ENCODE assay signal across 20 mouse cellular contexts in the genomic region with DNA sequence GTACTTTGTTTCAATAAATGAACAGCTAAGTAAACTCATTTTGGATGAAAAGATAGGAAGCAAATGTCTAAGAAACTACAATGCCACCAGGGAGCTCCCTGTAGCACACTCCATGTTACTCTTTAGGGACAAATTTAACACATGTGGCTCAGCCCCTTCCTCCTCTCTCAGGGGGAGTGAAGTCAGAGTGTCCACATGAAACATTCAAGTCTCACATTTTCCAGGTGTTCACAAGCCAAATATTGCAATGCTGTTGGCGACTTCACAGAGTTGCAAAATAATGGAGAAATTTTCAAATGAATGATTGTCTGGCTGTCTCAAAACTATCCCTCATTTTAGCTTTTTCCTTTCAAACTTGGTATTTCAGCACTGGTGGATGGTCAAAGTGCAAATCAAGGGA.
DNase-seq lines count a peak whose midpoint lies in the region; ATAC-seq lines count a peak whose summit lies in the region.
"Had no signal": no experiment of that assay in that cellular context is flagged by ENCODE, and none has a peak within 500 bp of the region (broad histone marks: within the 10 kb centered on the region; RNA-seq: fewer than 3 reads in every experiment).

No protein-coding gene starts in this region.

- no peak overlapping the region for H3K4me3 ChIP-seq in embryonic facial prominence, embryonic 14.5 days (ENCODE audit: low read depth, low read length)
- H3K4me3 ChIP-seq in embryonic facial prominence, embryonic 10.5 days: no peak overlapping the region
- no peak overlapping the region for H3K4me3 ChIP-seq in midbrain, embryonic 16.5 days (ENCODE audit: low read depth, low read length)
- H3K4me3 ChIP-seq: embryonic facial prominence, embryonic 15.5 days; erythroblast, embryonic 14.5 days; forebrain, embryonic 10.5 days; hindbrain, embryonic 12.5 days had no signal

- H3K4me2 ChIP-seq in embryonic facial prominence, embryonic 14.5 days (ENCODE audit: low read depth, low read length): no peak overlapping the region
- H3K4me2 ChIP-seq in midbrain, embryonic 16.5 days (ENCODE audit: low read length): no peak overlapping the region
- H3K4me2 ChIP-seq: embryonic facial prominence, embryonic 15.5 days; hindbrain, embryonic 12.5 days had no signal

- H3K9me3 ChIP-seq in embryonic facial prominence, embryonic 14.5 days (ENCODE audit: control insufficient read depth, low read length): no peaks in the 10 kb centered on the region
- no peaks in the 10 kb centered on the region for H3K9me3 ChIP-seq in embryonic facial prominence, embryonic 10.5 days
- H3K9me3 ChIP-seq in midbrain, embryonic 16.5 days (replicated peaks; ENCODE audit: control insufficient read depth, low read length, poor library complexity, severe bottlenecking): no peaks in the 10 kb centered on the region
- H3K9me3 ChIP-seq: embryonic facial prominence, embryonic 15.5 days; forebrain, embryonic 10.5 days; hindbrain, embryonic 12.5 days had no signal

- DNase-seq in embryonic facial prominence, embryonic 14.5 days (ENCODE audit: low spot score): peak; percentile 22
- no peak for DNase-seq in embryonic facial prominence, embryonic 10.5 days (ENCODE audit: low spot score)
- peak; percentile 37 to 46 for DNase-seq in heart, adult 18-20 months
- DNase-seq in heart, postnatal 4 days: no peak
- DNase-seq in NIH3T3 (ENCODE audit: low read depth) (peak; percentile 46), adipocyte (ENCODE audit: low spot score) (peak; percentile 44)
- DNase-seq: cerebellum, adult 18-20 months; cerebellum, adult 9-11 months; cerebellum, postnatal 36 days; gastrocnemius, postnatal 14 days; kidney, adult 11 months; kidney, adult 9 months had no signal

- 77% methylated on average over 1 of the region's 1 CpGs for WGBS in embryonic facial prominence, embryonic 14.5 days
- whole genome bisulfite sequencing in embryonic facial prominence, embryonic 10.5 days: 83% methylated on average over 1 of the region's 1 CpGs
- WGBS in midbrain, embryonic 16.5 days: 97% methylated on average over 1 of the region's 1 CpGs

- H3K4me1 ChIP-seq in embryonic facial prominence, embryonic 14.5 days (ENCODE audit: control insufficient read depth, insufficient read depth, low read length): peaks cover 5% of the 10 kb centered on the region; the same call in 1 of the 2 replicates
- H3K4me1 ChIP-seq in embryonic facial prominence, embryonic 10.5 days: peaks cover 7% of the 10 kb centered on the region
- no peaks in the 10 kb centered on the region for H3K4me1 ChIP-seq in midbrain, embryonic 16.5 days (ENCODE audit: control insufficient read depth, insufficient read depth, low read length)
- H3K4me1 ChIP-seq: hindbrain, embryonic 12.5 days had no signal

- no peak overlapping the region for H3K27ac ChIP-seq in embryonic facial prominence, embryonic 14.5 days (replicated peaks; ENCODE audit: low read depth, low read length)
- H3K27ac ChIP-seq in embryonic facial prominence, embryonic 10.5 days (replicated peaks): no peak overlapping the region
- no peak overlapping the region for H3K27ac ChIP-seq in midbrain, embryonic 16.5 days (ENCODE audit: low read length)
- H3K27ac ChIP-seq: embryonic facial prominence, embryonic 15.5 days; forebrain, embryonic 10.5 days; hindbrain, embryonic 12.5 days; hindbrain, postnatal 0 days; kidney, postnatal 0 days had no signal

- H3K9ac ChIP-seq in embryonic facial prominence, embryonic 14.5 days (ENCODE audit: low read depth, low read length): no peak overlapping the region
- no peak overlapping the region for H3K9ac ChIP-seq in midbrain, embryonic 16.5 days (ENCODE audit: low read depth, low read length)
- H3K9ac ChIP-seq: embryonic facial prominence, embryonic 15.5 days; hindbrain, embryonic 12.5 days had no signal

- ATAC-seq in embryonic facial prominence, embryonic 14.5 days (ENCODE audit: low read depth): no peak
- ATAC-seq in midbrain, embryonic 16.5 days: no peak
- ATAC-seq: forebrain, embryonic 14.5 days; hindbrain, postnatal 0 days had no signal

- H3K36me3 ChIP-seq in embryonic facial prominence, embryonic 14.5 days (ENCODE audit: control insufficient read depth, insufficient read depth, low read length): no peaks in the 10 kb centered on the region
- H3K36me3 ChIP-seq in embryonic facial prominence, embryonic 10.5 days (replicated peaks): no peaks in the 10 kb centered on the region
- no peaks in the 10 kb centered on the region for H3K36me3 ChIP-seq in midbrain, embryonic 16.5 days (ENCODE audit: control insufficient read depth, insufficient read depth, low read length)
- H3K36me3 ChIP-seq: embryonic facial prominence, embryonic 15.5 days; forebrain, embryonic 10.5 days; hindbrain, embryonic 12.5 days had no signal

- H3K27me3 ChIP-seq in embryonic facial prominence, embryonic 14.5 days (replicated peaks; ENCODE audit: control insufficient read depth, insufficient read depth, low read length): no peaks in the 10 kb centered on the region
- no peaks in the 10 kb centered on the region for H3K27me3 ChIP-seq in embryonic facial prominence, embryonic 10.5 days (replicated peaks; ENCODE audit: low read depth, poor library complexity, severe bottlenecking)
- H3K27me3 ChIP-seq in midbrain, embryonic 16.5 days (ENCODE audit: control insufficient read depth, insufficient read depth, low read depth, low read length): no peaks in the 10 kb centered on the region
- H3K27me3 ChIP-seq: embryonic facial prominence, embryonic 15.5 days; hindbrain, embryonic 12.5 days had no signal

Comparison
In these comparisons a context has a peak if more than half of its experiments do, and no peak if none do; other contexts are left out.
1. DNase-seq: peak in embryonic facial prominence, embryonic 14.5 days (single experiment), heart, adult 18-20 months (2 of 2), NIH3T3 (single experiment) and adipocyte (single experiment); none in embryonic facial prominence, embryonic 10.5 days (single experiment) and heart, postnatal 4 days (single experiment).